Mouse (Mus musculus): ENCODE measurements around the gene Ube2j1.
"Not testable (repeated sequence)": the region's sequence is repeated elsewhere in the genome, so short reads cannot be mapped to it uniquely, and the experiment has no call there.

The Ube2j1 gene

DNA sequence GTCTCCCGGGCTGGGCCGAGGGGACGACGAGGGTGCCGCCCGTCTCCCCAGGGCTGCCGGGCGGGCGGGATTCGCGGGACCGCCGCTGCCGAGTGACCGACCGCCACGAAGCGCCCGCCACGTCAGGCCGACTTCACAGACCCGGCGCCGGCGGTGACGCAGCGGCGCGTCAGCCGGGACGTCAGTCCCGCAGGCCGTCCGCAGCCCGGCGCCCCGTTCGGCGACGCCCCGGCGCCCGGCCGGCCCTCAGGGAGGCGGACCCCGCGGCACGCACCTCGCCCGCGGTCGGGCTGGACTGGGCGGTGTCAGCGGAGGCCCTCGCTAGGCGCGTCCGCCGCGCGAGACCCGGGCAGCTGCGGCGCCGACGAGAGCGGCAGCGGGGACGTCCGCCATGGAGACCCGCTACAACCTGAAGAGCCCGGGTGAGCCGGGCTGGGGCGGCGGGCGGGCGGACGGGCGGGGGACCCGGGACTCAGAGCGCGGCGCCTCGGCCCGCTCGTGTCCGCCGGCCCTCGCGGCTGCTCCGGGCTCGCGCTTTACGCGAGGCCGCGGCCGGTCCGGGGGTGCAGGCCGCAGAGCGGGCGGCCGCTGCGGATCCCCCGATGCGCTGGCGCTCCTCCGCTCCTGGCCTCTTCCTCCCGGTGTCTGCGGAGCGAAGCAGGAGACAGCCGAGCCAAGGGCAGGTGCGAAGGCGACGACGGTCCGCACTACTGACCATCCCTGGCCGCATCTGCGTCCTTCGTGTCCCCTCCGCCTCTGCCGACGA lies at the start of gene Ube2j1:
Gene Ube2j1, plus strand, starts transcription at position 222 of the 766 bp plus-strand sequence.
- peak; percentile 66 to 84 for DNase-seq (ENCODE audit: low spot score in 2 of 2)

GRCm38 (mm10) chr4:32981617-32982016 lies 49.6 kb upstream of the Ube2j1 start:
- DNase-seq (ENCODE audit: low spot score in 2 of 2) = no peak

- peak in 1 of 2 experiments; percentile 58 for DNase-seq (ENCODE audit: low spot score in 2 of 2)
Measured at GRCm38 (mm10) chr4:32982041-32982715, 49.0 kb upstream of the Ube2j1 start.

DNA sequence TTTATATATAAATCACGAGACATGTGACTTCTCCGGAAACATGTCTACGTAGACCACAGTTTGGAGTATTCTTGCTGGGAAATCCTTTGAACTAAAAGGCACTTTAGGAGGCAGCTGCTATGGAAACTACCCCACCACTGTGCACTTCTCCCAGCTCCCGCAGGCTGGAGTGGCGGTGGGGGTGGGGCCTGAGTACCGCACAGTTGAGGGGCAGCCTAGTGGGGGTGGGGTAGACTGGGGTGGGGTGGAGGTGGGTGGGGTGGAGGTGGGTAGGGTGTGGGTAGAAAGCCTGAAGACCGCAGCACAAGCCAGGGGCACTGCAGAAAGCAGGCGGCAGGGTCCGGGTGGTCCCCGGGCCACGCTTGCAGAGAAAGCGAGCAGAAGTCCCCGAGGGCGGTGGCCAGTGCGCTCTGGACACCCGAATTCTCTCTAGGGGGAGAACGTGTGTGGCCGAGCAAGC lies 48.5 kb upstream of the Ube2j1 start, which contains the start of gene Rragd:
Gene Rragd, plus strand, starts transcription at position 322 of the 460 bp plus-strand sequence.
- DNase-seq (ENCODE audit: low spot score in 2 of 2) = peak in 1 of 2 experiments; percentile 65

- DNase-seq (ENCODE audit: low spot score in 2 of 2) = peak; percentile 44 to 52
Measured at GRCm38 (mm10) chr4:32983176-32984155, 47.8 kb upstream of the Ube2j1 start.

- peak in 1 of 2 experiments; percentile 9 for DNase-seq (ENCODE audit: low spot score in 2 of 2)
Measured at GRCm38 (mm10) chr4:32984242-32984641, 47.0 kb upstream of the Ube2j1 start.

- DNase-seq (ENCODE audit: low spot score in 2 of 2) = peak in 1 of 2 experiments; percentile 23
Measured at GRCm38 (mm10) chr4:32984801-32985675, 46.2 kb upstream of the Ube2j1 start.

GRCm38 (mm10) chr4:32985684-32986083 lies 45.5 kb upstream of the Ube2j1 start:
- DNase-seq (ENCODE audit: low spot score in 2 of 2) = no peak

DNA sequence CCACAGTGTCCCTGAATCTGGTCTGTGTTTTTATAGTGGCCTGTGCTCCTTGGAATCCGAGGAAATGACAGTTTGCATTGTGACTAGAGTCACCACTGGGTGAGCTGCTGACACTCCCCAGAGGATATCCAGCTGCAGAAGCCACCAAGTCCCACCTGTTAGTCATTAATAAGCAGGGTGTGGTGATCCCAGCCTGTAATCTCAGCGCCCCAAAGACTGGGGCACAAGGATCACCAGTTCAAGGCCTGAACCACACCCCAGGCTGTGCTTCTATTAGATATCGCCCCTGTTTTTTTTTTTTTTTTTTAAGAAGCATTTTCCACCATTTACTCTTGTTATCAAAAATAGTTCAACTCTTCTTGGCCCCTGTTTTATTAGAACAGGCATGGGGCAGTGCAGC lies 44.2 kb upstream of the Ube2j1 start:
- no peak for DNase-seq (ENCODE audit: low spot score in 2 of 2)

DNA sequence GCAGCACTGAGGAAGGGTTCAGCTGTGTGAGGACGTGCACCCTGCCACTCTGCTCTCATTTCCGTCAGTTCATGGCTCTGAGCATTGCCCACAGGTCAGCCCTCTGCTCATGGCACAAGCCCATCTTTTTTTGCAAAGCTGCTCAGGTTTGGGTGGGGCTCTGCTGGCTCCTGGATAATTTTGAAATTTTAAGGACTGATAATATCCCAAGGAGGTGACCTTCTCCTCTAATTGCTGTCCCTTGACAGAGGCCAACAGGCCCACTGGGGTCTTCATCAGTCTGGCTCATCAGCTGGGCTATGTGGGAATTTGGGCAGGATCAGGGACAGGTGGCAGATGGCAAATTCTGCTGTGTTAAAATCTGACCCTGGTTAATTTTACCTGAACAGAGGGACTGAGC lies 41.9 kb upstream of the Ube2j1 start:
- DNase-seq (ENCODE audit: low spot score in 2 of 2) = no peak

- DNase-seq (ENCODE audit: low spot score in 2 of 2) = no peak
Measured at GRCm38 (mm10) chr4:32994168-32994567, 37.0 kb upstream of the Ube2j1 start.

GRCm38 (mm10) chr4:32996083-32996482 lies 35.1 kb upstream of the Ube2j1 start:
- no peak for DNase-seq (ENCODE audit: low spot score in 2 of 2)

DNA sequence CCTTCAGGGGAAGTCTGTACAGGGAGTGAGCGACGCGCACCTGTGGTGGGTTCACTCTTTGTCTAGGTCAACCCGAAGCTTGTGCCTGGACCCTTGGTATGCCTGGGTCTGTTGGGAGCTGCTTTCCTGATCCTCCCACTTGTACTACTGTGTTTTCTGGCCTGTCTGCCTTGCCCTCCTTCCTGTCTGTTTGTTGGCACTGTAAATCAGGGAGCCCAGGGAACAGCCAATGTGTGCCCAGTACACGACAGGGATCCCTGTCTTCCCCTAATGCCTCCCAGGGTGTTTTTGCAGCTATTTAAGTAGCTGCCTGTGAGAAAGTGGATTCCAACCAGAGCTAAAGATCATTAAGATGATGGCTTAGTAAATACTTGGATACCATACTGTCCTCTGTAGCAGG lies 33.6 kb upstream of the Ube2j1 start:
- no peak for DNase-seq (ENCODE audit: low spot score in 2 of 2)

DNA sequence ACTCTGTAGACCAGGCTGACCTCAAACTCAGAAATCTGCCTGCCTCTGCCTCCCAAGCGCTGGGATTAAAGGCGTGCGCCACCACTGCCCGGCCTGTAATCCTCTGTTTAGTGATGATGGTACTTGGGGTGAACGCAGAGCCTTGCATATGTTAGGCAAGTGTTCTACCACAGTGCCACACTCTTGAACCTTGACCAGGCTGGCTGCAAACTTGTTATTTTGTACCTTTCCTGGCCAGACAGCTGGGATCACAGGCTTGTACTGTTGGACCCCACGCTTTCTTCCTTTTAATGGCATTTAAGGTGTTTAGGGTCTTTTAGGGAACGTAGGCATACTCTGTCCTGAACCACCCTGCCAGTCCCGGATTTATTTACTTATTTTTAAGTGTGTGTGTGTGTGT lies 32.2 kb upstream of the Ube2j1 start:
- no peak for DNase-seq (ENCODE audit: low spot score in 2 of 2)

- no peak for DNase-seq (ENCODE audit: low spot score in 2 of 2)
Measured at GRCm38 (mm10) chr4:33002081-33002480, 29.1 kb upstream of the Ube2j1 start.

GRCm38 (mm10) chr4:33005595-33006470 lies 25.4 kb upstream of the Ube2j1 start:
- not testable (repeated sequence) for DNase-seq (ENCODE audit: low spot score in 2 of 2)

DNA sequence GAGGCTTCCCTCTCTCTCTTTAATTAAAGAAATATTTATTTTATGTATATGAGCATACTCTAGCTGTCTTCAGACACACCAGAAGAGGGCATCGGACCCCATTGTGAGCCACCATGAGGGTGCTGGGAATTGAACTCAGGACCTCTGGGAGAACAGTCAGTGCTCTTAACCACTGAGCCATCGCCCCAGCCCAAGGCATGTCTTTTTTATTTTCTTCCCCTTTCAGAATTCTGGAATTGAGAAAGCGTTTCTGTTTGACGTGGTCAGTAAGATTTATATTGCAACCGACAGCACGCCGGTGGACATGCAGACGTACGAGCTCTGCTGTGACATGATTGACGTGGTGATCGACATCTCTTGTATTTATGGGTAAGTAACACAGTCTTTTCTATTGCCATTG lies 24.4 kb upstream of the Ube2j1 start:
- DNase-seq (ENCODE audit: low spot score in 2 of 2) = no peak

GRCm38 (mm10) chr4:33007443-33008217 lies 23.6 kb upstream of the Ube2j1 start:
- no peak for DNase-seq (ENCODE audit: low spot score in 2 of 2)

DNA sequence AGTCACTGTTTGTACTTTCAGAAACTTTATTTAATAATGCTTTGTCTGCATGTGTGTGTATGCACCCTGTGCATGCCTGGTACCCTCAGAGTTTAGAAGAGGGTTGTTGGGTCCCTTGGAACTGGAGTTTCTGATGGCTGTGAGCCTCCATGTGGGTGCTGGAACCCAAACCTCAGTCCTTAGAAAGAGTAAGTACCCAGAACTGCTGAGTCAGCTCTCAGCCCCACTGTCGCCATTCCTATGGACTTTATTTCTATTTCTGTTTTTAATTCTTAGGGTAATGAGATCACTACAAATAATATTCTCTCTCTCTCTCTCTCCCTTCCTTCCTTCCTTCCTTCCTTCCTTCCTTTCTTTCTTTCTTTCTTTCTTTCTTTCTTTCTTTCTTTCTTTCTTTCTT lies 21.1 kb upstream of the Ube2j1 start:
- DNase-seq (ENCODE audit: low spot score in 2 of 2) = no peak

Data from left cerebral cortex, adult 9 months (tissue).